Mouse (Mus musculus) liver, postnatal 0 days (tissue): ENCODE results near the gene Ttll6. TPM values are rescaled to one million over a fixed set of nuclear protein-coding genes. Genes with fewer than 3 reads are reported as not detected.

ENCODE experiments used
- ATAC-seq: fragments of 200-750 bp; cut with Nextera tagmentation; 2 replicates; pipeline ENCODE4 v1.8.0; 2017; ENCODE audit warnings: mild to moderate bottlenecking, moderate library complexity
- DNase-seq: peaks from one replicate; pipeline ENCODE4 v3.0.0-alpha.2; 2016
- H3K27ac ChIP-seq: fragments of 300-500 bp; sonication (generic); 2 replicates; pipeline ENCODE4 v1.5.1; 2014; ENCODE audit warnings: antibody characterized with exemption, moderate library complexity, mild to moderate bottlenecking, low read depth
- H3K27me3 ChIP-seq: fragments of 300-500 bp; sonication (generic); 2 replicates; pipeline ENCODE4 v1.6.1; 2014; ENCODE audit warnings: low read length, control low read depth, mixed read lengths; ENCODE audit not compliant: insufficient read depth
- H3K36me3 ChIP-seq: fragments of 300-500 bp; sonication (generic); replicated peaks from 2 replicates; pipeline ENCODE4 v1.6.1; 2014; ENCODE audit warnings: mild to moderate bottlenecking, control low read depth, low read length, moderate library complexity, mixed read lengths; ENCODE audit not compliant: insufficient read depth
- H3K4me1 ChIP-seq: fragments of 300-500 bp; sonication (generic); 2 replicates; pipeline ENCODE4 v1.6.1; 2014; ENCODE audit warnings: antibody characterized with exemption, mild to moderate bottlenecking, control low read depth; ENCODE audit not compliant: insufficient read depth
- H3K4me2 ChIP-seq: fragments of 300-500 bp; sonication (generic); 2 replicates; pipeline ENCODE4 v1.6.1; 2014; ENCODE audit warnings: low read depth, mild to moderate bottlenecking, low read length, moderate library complexity, mixed read lengths
- H3K4me3 ChIP-seq: fragments of 300-500 bp; sonication (generic); 2 replicates; pipeline ENCODE4 v1.5.1; 2014; ENCODE audit warnings: low read depth, low read length
- H3K9ac ChIP-seq: fragments of 300-500 bp; sonication (generic); replicated peaks from 2 replicates; pipeline ENCODE4 v1.6.1; 2014; ENCODE audit warnings: mild to moderate bottlenecking, moderate library complexity
- H3K9me3 ChIP-seq: fragments of 300-500 bp; sonication (generic); 2 replicates; pipeline ENCODE4 v1.6.1; 2016; ENCODE audit warnings: mild to moderate bottlenecking, control low read depth, low read length, mixed read lengths
- CTCF ChIP-seq: sonication (generic); IDR thresholded peaks from 2 replicates; pipeline ENCODE4 v1.5.1; 2016; ENCODE audit warnings: antibody characterized with exemption, low read depth
- EP300 ChIP-seq: IDR thresholded peaks from 2 replicates; pipeline ENCODE4 v1.6.1; 2016; ENCODE audit warnings: antibody characterized with exemption, low read depth, mild to moderate bottlenecking
- WGBS: fragments of 180-500 bp; shearing (Covaris S2); extraction: QIAGEN DNeasy Blood & Tissue Kit; methylation state at CpG from one replicate; pipeline ENCODE4 v1.1.7; 2014; ENCODE audit not compliant: insufficient replicate concordance; 5-methylcytosine and 5-hydroxymethylcytosine counted together
- polyA plus RNA-seq: library from polyadenylated mRNA; unstranded; fragments of >200 nt; fragmentation: Nextera tagmentation; extraction: Ambion mirVana; gene quantifications from 2 replicates; pipeline ENCODE4 v1.2.1, GENCODE M21; 2015

Gene Ttll6
- polyA plus RNA-seq, 1 experiment from 2014 or later: not detected

DNA sequence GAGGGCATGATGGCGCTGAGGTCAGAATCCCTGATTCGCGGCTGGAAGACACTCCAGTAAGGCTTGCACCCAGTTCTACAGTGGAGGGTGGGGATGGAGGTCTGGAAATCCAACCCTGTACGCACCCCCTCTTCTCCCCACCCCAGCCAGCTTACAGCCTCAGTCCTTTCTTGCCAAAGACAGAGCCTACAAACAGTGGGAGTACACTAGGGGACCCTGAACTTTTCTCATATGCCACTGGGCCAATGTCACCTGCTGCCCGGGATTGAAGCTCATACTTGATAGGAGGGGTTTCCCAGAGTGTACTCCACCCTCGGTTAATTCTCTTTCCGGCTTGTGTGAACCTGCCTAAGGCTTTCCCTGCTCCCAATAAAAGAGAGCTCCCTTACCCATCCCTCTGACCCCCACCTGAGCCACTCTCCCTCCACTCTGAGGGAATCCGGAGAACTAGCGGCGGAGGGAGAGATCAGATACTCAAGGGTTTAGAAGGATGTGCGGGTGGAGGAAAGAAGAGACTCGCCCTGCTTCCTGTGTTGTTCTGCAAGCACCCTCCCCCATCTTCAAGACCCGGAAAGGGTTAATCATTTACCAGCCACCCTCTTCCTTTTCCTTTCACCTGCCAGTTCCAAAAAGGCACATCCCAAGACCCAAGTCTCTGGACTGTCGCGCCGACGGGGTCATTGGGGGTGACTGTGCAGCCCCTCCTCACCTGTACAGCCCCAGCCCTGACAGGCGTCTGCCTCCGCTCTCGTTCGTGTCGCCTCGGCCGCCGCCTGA lies 39.1 kb downstream of the Ttll6 start:
- Histone ChIP-seq H3K4me1 (no peaks in the 10 kb centered on the region), H3K4me2 (no peak overlapping the region), H3K36me3 (no peaks in the 10 kb centered on the region), H3K4me3 (no peak overlapping the region), H3K9ac (no peak overlapping the region), H3K27ac (no peak overlapping the region), H3K27me3 (peaks cover 97% of the 10 kb centered on the region), H3K9me3 (no peaks in the 10 kb centered on the region)
- TF ChIP-seq CTCF (no peak), EP300 (no peak)
- ATAC-seq: no peak
- 3% methylated on average over 25 of the region's 25 CpGs for WGBS
- DNase-seq: no peak

DNA sequence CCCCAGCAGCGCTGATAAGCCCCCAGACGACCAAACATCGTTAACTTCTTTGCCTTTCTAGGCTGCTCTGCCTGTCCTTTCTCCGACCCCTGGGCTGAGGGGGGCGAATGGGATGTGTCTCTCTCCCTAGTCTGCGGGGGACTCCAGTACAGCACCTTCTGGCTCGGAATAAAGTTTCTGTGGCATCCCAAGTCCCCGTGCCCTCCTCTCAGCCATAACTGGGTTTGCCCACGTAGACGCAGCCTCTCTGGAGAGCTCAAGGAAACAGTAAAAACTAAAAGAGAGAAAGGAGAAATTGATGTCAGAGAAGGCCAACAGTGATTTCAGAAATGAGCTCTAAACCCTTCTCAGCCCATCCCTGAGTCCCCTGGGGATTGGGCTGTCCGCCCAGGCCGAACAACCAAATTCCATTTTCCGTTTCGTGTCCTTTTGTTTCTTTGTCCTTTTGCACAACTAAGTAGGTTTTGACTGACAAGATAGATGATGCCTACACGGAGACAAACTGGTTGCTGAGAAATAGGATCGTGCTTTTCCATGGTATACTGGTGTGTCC lies 39.8 kb downstream of the Ttll6 start:
- no peaks in the 10 kb centered on the region for H3K9me3 ChIP-seq
- peaks cover 98% of the 10 kb centered on the region for H3K27me3 ChIP-seq
- ATAC-seq (no peak), DNase-seq (no peak)
- H3K36me3 ChIP-seq: no peaks in the 10 kb centered on the region
- no peak overlapping the region for H3K4me3 ChIP-seq
- H3K27ac ChIP-seq: no peak overlapping the region
- H3K9ac ChIP-seq: no peak overlapping the region
- TF ChIP-seq CTCF: no peak
- TF ChIP-seq EP300: no peak
- no peak overlapping the region for H3K4me2 ChIP-seq
- no peaks in the 10 kb centered on the region for H3K4me1 ChIP-seq
- 3% methylated on average over 16 of the region's 16 CpGs for WGBS

DNA sequence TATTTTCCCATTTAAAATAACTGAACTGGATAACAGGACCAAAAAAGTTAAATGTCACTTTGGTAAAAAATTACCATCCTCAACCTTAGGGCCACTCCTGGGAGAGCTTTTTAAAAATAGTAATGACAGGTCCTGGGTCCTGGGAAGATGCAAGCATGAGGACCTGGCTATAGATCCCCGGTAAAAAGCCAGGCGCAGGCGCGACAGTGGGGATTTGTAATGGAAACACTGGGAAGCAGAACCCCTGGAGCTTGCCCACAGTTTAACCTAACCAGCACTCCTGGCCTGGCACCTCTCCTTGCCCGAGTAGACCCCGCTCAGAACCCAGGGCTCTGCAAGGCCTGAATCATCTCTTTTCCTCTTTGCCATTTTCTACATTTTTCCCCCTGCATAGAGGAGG lies 41.3 kb downstream of the Ttll6 start:
- Histone ChIP-seq H3K4me2 (no peak overlapping the region), H3K27ac (no peak overlapping the region), H3K9ac (no peak overlapping the region), H3K36me3 (no peaks in the 10 kb centered on the region), H3K27me3 (peaks cover 96% of the 10 kb centered on the region), H3K4me3 (no peak overlapping the region), H3K9me3 (no peaks in the 10 kb centered on the region), H3K4me1 (no peaks in the 10 kb centered on the region)
- TF ChIP-seq CTCF: no peak
- ATAC-seq: no peak
- under 1% methylated on average over 6 of the region's 6 CpGs for WGBS
- no peak for DNase-seq

DNA sequence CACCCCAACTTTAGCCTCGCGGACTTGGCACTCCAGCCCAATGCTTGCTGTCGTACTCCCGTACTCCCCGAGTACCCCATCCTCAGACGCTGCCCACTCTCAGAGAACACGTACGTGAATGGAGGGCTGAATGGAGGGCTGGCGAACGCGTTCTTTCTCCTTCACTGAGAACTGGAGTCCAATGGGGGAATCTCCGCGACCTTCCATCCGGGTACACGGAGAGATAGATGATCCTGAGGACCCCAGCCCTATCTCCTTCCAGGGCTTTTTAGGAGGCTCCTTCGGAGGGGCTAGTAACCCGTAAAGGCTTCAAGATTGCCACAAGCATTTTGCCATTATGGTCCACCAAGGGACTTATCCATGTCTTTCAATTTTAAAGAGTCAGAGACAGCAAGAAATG lies 41.9 kb downstream of the Ttll6 start:
- Histone ChIP-seq H3K27me3 (peaks cover 96% of the 10 kb centered on the region), H3K27ac (no peak overlapping the region), H3K4me1 (no peaks in the 10 kb centered on the region), H3K4me3 (no peak overlapping the region), H3K9ac (no peak overlapping the region), H3K9me3 (no peaks in the 10 kb centered on the region), H3K36me3 (no peaks in the 10 kb centered on the region), H3K4me2 (no peak overlapping the region)
- no peak for DNase-seq
- no peak for ATAC-seq
- no peak for TF ChIP-seq EP300
- TF ChIP-seq CTCF: no peak
- WGBS: 2% methylated on average over 17 of the region's 17 CpGs

DNA sequence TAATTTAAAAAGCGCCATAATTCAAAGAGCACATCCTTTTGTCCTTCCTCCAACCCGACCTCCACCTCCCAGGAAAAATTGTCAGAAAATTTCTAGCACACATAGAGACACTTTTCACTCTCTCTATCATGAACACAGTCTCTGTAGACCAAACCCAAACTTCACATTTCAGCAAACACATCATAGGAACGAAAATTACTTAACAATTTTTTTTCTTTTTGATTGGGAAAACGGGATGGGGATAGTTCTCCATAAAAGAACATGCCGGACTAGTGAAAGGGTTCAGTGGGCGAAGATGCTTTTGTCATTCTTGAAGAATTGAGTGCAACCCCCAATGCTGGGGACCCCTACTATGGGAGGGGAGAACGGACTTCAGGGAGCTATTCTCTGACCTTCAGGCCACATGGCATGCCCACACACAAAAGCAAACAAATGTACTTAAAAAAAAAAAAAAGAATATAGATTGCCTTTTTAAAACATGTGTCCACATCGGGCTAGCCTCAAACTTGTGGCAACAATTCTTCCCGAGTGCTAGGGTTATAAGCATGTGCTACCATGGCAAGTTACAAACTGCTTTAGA lies 42.5 kb downstream of the Ttll6 start:
- DNase-seq (no peak), ATAC-seq (no peak)
- Histone ChIP-seq H3K4me2 (no peak overlapping the region), H3K9me3 (no peaks in the 10 kb centered on the region), H3K4me1 (no peaks in the 10 kb centered on the region), H3K4me3 (no peak overlapping the region), H3K27ac (no peak overlapping the region), H3K27me3 (peaks cover 96% of the 10 kb centered on the region), H3K9ac (no peak overlapping the region), H3K36me3 (no peaks in the 10 kb centered on the region)
- WGBS: 3% methylated on average over 9 of the region's 9 CpGs
- TF ChIP-seq EP300: no peak
- TF ChIP-seq CTCF: no peak

DNA sequence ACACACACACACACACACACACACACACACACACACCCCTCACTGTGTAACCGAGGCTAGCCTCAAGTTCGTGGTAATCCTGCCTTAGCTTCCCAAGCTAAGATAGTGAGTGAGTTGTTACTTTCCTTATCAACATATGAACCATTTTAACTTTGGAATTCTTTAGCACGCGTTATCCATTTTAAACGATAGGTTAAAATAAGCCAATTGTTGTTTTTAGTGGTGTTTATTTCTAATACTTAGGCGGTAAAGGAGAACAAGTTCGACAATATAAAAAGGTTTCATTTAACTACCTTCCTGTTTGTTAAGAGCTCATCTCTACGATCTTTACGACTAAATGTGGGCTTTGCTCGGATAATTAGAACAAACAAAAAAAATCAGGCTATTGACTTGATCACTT lies 43.3 kb downstream of the Ttll6 start:
- H3K27ac ChIP-seq: no peak overlapping the region
- H3K36me3 ChIP-seq: no peaks in the 10 kb centered on the region
- H3K4me1 ChIP-seq: no peaks in the 10 kb centered on the region
- ATAC-seq (no peak), DNase-seq (no peak)
- H3K4me3 ChIP-seq: no peak overlapping the region
- no peak overlapping the region for H3K9ac ChIP-seq
- no peak for TF ChIP-seq CTCF
- H3K27me3 ChIP-seq: peaks cover 98% of the 10 kb centered on the region
- no peak overlapping the region for H3K4me2 ChIP-seq
- no peaks in the 10 kb centered on the region for H3K9me3 ChIP-seq
- WGBS: 2% methylated on average over 10 of the region's 10 CpGs
